Mouse (Mus musculus) kidney, adult 8-10 months (tissue): ENCODE results near the gene Nrsn1.
A peak's percentile ranks its signal among the peaks of the same experiment; 100 is the strongest.
"Not testable (repeated sequence)": the region's sequence is repeated elsewhere in the genome, so short reads cannot be mapped to it uniquely, and the experiment has no call there.

ENCODE experiments used
- DNase-seq, 2 experiments: peaks; one replicate each; pipeline ENCODE4 v3.0.0; 2022

The Nrsn1 gene

DNA sequence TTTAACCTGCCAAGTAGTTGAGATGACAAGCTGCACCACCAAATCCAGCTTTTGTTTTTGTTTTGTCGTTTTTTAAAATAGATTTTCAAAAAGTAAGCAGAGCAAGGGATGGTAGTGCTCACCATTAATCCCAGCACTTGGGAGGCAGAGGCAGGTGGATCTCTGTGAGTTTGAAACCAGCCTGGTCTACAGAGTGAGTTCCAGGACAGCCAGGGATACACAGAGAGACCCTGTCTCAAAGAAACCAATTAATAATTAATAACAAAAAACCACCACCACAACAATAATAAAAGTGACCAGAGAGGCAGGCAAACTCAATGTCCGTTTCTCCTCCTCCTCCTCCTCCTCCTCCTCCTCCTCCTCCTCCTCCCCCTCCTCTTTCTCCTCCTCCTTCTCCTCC, at the start of gene Nrsn1:
TSS of gene Nrsn1 (minus strand) at position 101 of the 400 bp plus-strand sequence.
- not testable (repeated sequence) for DNase-seq

DNA sequence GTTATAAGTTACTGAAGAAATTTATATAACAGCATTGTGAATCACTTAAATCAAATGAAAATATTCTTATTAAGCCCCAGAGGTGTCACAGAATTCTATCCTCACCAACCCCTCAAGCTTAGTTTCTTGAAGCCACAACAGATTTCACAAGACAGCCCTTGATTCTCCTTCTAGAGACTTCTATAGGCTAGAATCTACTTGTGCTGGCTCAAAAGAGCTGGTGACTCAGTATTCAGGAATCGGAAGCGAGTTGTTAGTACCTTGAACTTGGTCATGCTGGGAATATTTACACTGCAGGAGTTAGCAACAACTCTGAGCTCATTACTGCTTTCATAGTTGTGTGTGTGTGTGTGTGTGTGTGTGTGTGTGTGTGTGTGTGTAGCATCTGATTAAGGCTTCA, 41.8 kb upstream of the Nrsn1 start:
- DNase-seq: no peak

DNA sequence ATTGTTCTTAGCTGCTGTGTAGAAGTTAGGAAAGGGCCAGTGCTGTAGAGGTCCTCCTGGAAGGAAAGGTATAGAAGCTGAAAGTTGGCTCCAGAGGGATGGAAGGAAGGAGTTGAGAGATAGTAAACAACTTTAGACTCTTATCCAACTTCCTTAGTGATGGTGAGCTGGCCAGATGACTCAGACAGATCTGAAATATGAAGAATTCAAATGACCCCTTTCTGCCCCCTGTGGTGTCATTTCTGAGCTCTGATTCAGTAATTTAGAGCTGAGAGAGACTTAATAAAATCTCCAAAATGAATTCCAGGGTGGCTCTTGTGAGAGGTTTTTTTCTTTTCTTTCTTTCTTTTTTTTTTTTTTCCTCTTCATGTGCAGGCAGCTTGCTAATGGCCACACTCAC, 39.8 kb upstream of the Nrsn1 start:
- no peak for DNase-seq

DNA sequence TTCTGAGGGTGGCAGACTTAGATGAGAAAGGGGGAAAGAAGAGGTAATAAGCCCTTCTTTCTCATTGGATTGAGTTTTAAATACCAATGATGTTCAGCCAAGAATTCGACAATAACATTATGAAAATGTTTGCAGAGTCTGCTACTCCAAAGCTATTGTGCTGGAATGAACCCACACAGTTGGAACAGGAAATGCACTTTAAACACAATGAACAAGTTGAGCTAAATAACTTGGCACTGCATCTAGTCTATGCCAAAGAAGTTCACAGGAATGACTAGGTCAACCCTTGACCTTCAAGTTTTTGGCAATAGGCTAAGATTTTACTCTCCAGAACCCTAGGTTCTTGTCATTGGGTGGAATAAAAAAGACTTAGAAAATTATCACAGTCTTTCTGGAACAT, 18.4 kb upstream of the Nrsn1 start:
- no peak for DNase-seq

DNA sequence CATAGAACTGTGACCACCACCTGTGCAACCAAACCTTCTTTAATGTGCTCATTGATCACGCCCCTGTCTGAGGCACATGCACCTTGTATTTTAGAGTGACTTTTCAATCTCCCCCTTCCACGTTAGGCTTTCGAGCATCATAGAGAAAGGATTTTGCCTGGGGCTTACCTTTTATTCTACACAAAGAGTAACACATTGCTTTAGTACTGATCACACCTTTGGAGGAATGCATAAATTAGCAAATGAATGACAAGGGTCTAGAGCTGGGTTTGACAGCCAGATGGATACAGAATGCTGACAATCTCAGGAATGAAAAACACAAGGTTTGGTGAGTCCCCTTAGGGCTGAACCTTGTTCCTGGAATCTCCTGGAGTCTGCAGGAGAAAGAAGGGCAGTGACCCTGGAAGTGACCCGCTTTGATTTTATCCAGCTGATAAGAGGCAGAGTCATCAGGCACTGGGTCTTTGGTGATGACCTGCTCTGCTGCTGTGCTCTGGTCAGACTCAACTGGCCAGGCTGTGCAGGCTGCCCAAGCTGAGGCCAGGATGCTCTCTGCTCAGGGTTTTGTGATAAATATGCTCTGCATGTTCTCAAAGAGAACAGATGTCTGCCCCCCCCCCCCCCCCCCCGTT, 4.7 kb upstream of the Nrsn1 start:
- DNase-seq: no peak

DNA sequence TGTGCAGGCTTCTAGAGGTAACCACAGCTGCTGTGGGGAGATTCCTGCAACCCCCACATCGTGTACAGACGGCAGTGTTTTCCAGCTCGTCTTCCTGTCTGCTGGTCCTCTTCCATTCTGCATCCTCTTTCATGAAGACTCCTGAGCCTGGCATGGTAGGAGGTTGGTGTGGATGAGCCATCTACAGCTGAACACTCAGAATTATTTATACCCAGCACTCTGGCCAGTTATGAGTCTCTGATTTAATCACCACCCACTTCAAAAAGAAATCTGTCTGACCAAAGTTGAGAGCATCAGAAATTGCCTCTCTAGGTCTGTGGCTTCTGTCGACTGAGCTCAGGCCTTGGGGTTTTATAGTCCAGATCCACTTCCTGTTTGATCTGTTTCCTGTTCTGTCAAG, 1.9 kb upstream of the Nrsn1 start:
- DNase-seq: no peak

DNA sequence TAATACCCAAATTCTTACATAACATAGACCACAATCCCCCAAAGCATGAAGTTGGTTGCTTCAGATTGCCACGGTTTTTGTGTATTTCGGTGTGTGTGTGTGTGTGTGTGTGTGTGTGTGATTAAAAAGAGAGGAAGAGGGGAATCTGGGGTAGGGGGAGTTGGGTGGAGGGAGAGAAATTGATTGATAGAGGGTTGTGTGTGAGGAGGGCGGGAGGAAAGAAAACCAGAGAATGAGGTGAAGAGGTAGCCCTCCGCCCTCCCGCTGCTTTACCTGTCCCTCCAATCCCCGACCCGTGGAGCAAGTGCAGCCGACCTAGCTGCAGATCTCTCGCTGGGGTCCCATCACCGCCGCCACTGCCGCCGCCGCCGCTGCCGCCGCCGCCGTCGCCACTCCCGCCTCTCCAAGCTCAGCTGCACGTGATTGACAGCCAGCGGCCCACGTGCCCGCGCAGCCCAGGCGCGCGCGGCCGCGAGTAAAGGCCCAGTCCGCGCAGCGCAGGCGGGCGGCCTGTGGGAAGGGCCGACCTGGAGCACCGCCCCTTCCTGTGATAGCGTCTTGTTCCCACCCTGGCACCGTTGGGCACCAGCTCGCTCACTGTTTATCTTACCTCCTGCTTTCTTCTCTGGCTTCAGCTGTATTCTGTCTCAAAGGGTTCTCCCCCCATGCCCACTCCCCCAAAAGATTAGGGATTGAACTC, 583 bp downstream of the Nrsn1 start:
- DNase-seq: no peak

DNA sequence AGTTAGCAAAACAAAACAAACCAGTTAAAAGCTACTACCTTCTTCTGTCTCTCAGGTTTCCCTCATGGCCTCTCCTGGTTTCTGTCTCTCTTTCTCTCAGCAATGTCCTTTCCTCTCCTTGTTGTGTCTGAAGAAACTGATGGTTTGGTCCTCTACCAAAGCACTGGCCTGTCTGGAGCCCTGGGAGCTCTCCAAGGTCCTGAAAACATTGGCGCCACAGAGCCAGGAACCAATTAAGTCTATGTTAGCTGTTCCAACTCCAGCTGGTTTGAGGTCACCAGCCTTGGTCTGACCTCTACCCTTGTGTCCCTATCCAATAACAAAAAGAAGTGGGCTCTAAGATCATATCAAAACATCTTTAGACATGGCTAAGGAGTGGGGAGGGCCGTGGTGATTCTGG, 1.3 kb downstream of the Nrsn1 start:
- DNase-seq: peak; percentile 6 to 55

DNA sequence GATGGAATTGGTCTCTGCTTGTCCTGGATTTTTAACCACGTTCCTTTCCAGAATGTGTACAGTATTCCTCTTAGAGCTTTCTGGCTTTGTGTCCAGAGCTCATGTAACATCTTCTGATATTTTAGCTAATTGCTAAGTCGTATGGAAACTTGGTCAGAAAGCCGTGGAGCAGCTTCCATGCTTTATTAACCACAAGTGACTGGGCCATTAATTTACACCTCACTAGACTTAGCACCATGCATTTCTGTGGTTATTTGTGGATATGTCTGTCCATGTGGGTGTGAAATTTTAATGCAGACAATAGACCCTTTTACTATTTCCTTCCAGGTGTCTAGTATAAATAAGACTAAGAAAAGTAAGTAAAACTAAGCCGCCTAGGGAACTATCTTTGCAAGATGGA, 7.6 kb downstream of the Nrsn1 start:
- DNase-seq: no peak

DNA sequence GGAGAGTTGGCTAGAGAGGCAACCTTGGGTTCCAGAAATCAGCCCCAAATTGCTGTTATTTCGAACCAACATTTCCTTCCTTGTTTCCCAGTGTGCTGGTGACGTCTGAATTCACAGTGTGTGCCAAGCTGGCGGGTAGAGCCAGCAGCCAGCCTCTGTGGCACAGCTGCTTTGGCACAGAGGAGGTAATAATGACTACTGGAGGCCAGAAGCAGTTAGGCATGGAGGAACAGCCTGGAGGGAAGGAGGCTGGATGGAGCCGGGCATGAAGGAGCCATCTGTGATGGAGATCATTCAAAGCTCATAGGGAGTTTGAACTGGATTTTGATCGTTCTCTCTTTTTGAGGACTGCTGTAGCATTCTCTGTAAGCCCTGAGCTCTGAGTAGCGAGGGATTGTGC, 12.7 kb downstream of the Nrsn1 start:
- no peak for DNase-seq

DNA sequence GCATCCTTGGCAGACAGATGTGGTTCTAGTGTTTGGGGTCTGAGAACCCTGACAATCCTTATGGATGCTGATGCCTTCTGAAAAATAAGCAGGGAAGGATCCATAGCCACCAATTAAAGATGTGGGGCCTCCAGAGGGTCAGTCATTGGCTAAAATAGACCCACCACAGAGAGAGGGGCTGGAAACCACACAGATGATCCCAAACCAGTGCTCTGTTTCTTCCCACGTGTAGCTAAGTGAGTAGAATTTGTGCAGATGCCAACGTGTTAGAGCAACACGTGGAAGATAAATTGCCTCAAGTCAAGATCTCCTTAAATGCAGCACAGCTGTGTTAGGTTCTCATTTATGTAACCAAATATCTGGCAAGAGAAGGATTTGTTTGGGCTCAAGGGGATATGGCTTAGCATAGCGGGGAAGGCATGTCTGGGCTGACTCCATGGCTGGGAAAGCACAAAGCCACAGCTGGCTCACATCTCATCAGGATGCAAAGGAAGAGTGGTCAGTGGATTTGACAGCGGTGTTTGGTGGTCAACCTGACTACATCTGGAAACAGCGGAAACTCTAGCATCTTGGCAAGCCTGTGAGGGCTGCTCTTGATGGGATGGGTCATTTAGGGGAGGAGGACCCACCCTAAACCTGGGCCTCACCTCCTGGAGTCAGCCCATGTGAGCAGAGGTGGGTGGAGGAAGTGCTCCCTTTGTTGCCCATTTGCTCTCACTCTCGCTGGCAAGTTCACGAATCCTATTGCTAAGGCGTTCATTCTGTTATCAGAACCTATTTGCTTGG, 15.6 kb downstream of the Nrsn1 start:
- no peak for DNase-seq

DNA sequence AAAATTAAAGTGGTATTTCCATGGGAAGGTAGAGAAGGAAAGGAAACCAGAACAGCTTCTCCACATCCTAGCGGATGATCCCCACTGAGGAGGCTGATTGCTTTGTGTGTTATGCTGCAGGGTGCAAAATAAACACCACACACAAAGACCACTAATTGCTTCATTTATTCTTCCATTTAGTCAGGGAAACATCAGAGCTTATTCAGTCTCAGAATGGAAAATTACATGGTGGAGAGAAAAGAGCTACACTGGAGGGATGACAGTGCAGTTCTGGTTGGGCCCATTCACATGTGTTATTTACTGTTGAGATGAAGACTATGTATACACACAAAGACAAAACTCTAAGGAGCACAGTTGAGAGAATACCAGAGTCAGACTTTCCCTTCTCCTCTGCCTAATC, 18.4 kb downstream of the Nrsn1 start:
- no peak for DNase-seq

DNA sequence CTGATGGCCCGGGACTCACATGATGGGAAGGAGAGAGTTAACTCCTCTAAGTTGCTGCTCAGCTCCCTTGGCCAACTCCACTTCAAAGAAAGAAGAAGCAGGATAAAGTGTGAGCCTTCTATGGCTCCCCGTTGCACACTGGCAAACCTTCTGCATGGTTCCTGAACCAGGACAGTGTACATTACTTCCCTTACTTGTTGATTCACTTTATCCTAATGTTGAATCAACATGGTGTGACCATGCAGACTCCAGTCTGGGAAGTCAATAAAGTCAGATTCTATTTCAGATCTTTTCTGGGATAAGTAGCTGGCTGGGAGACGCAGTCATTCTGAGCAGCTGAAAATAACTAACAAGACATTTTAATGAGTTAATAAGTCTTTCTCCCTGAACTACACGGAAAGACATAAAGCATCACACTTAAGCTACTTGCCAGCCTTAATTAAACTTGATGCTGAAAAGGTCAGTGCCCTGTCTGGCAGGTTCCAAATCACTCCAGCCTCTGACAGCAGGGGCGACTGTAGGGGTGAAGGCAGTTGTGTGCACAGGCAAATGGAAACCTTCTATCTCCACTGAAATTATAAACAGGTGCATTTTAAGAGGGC, 50.0 kb downstream of the Nrsn1 start:
- no peak for DNase-seq

DNA sequence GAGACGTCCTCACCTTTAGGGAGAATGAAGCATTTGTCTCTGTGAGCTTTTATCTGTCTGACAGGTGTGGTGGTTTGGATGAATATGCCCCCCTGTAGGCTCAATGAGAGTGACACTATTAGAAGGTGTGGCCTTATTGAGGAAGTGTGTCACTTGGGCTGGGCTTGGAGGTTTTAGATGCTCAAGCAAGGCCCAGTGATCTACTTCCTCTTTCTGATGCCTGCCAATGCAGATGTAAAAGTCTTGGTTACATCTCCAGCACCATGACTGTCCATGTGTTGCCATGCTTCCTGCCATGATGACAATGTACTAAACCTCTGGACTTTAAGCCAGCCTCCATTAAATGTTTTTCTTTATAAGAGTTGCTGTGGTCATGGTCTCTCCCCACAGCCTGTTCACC, 51.9 kb downstream of the Nrsn1 start:
- no peak for DNase-seq

DNA sequence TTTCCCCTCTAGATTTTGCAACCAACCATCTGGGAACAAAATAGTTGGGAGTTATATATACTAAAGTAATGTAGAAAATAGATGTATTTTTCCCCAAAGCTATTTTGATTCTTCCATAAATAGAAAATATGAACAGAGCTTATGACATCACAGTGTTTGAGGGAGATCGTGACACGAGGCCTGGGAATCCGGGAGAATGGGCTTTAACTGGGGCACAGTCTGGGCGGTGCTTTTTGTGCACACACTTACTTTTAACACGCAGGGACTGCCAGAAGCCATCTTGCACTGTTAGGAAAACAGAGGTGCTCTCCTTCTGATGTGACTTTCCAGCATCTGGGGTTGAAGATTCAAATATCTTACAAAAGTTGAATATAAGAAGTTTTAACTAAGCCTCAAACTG, 63.4 kb downstream of the Nrsn1 start:
- no peak for DNase-seq
